Mouse (Mus musculus): ENCODE measurements at regions not wholly inside any gene's neighbourhood (a gene's known extent, or its start where the extent isn't known, plus 50 kb on each side); places are given as distances from the start of the nearest gene placed in this dataset.

GRCm38 (mm10) chr14:33729115-33729884 is 140.3 kb downstream of the Ptpn20 start:
- no peaks in the 10 kb centered on the region for H3K9me3 ChIP-seq
- no peaks in the 10 kb centered on the region for H3K27me3 ChIP-seq
- no peaks in the 10 kb centered on the region for H3K4me1 ChIP-seq
- peak; percentile 19; the same call in 1 of the 2 replicates for ATAC-seq (ENCODE audit: borderline replicate concordance, extremely low read depth, low FRiP score, low TSS enrichment)
- H3K27ac ChIP-seq = no peak overlapping the region
- no peaks in the 10 kb centered on the region for H3K36me3 ChIP-seq
- WGBS = 49% methylated on average over 14 of the region's 14 CpGs
- H3K4me2 ChIP-seq = no peak overlapping the region
- H3K9ac ChIP-seq = no peak overlapping the region
- no peak overlapping the region for H3K4me3 ChIP-seq

DNA sequence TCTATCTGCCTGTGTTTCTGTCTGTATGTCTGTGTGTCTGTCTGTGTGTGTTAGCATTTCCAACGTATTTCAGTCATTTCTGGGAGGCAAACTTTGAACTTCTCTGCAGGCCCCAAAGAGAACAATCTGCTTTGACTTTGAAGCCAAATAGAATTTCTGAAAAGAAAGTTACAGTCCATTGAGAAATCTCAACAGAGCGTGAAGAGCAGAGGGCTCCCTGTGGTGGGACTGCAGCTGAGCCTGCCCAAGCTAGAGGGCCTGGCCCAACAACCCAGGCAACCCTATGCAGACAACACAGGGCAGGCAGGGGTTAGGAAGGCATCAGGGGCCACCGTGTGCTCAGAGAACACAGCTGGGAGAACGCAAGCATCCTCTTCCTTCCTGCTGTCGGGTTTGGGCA is 143.7 kb downstream of the Ptpn20 start:
- no peaks in the 10 kb centered on the region for H3K9me3 ChIP-seq
- 58% methylated on average over 5 of the region's 5 CpGs for WGBS
- no peak overlapping the region for H3K4me2 ChIP-seq
- H3K27ac ChIP-seq = no peak overlapping the region
- H3K9ac ChIP-seq = no peak overlapping the region
- no peak for ATAC-seq (ENCODE audit: borderline replicate concordance, extremely low read depth, low FRiP score, low TSS enrichment)
- no peaks in the 10 kb centered on the region for H3K27me3 ChIP-seq
- no peak overlapping the region for H3K4me3 ChIP-seq
- H3K36me3 ChIP-seq = no peaks in the 10 kb centered on the region
- H3K4me1 ChIP-seq = no peaks in the 10 kb centered on the region

GRCm38 (mm10) chr14:33734446-33735043 is 145.5 kb downstream of the Ptpn20 start:
- Histone ChIP-seq H3K9me3 (no peaks in the 10 kb centered on the region), H3K36me3 (no peaks in the 10 kb centered on the region), H3K4me3 (no peak overlapping the region), H3K4me2 (no peak overlapping the region), H3K9ac (no peak overlapping the region), H3K27ac (no peak overlapping the region), H3K27me3 (no peaks in the 10 kb centered on the region), H3K4me1 (no peaks in the 10 kb centered on the region)
- 73% methylated on average over 5 of the region's 5 CpGs for WGBS
- no peak for ATAC-seq (ENCODE audit: borderline replicate concordance, extremely low read depth, low FRiP score, low TSS enrichment)

DNA sequence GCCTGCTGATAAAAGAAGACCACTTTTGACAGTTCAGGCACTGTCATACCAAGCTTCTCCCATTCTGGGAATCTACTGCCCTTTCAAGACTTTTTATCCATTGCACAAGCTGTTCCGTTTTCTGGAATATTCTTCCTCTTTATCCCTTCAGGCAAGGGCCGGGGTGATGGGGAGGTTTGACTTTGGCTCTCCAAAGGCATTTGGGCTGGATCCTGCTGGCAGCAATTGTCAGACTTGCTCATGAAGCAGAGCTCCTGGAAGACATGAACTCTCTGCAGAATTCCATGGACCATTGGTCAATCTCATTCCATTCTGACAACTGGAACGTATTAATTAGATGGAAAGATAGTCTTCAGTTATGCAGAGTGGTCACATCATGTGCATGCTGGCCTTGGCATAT is 146.6 kb downstream of the Ptpn20 start:
- H3K9me3 ChIP-seq = no peaks in the 10 kb centered on the region
- H3K27ac ChIP-seq = no peak overlapping the region
- H3K4me1 ChIP-seq = no peaks in the 10 kb centered on the region
- WGBS = 83% methylated on average over 3 of the region's 3 CpGs
- no peak overlapping the region for H3K4me2 ChIP-seq
- ATAC-seq (ENCODE audit: borderline replicate concordance, extremely low read depth, low FRiP score, low TSS enrichment) = no peak
- H3K36me3 ChIP-seq = no peaks in the 10 kb centered on the region
- H3K4me3 ChIP-seq = no peak overlapping the region
- no peaks in the 10 kb centered on the region for H3K27me3 ChIP-seq
- no peak overlapping the region for H3K9ac ChIP-seq

DNA sequence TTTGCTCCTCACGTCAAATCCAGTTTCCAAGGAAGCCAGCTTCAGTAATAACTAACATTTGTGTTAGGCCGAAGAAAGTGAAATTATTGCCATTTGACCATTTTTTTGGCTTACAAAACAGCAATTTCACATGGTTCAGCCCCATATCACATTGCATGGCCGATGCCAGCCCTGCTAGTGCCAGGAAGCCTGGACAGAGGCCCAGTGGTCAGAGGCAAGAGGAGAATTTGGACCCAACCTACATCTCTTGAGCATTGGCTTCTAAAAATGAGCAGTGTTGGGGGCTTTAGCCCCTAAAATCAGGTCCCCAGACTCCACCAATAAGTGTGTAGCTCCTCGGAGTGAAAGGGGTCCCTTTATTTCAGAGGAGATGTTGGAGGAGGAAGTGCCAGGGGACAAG is 157.2 kb downstream of the Ptpn20 start:
- no peak for ATAC-seq (ENCODE audit: borderline replicate concordance, extremely low read depth, low FRiP score, low TSS enrichment)
- H3K27ac ChIP-seq = no peak overlapping the region
- H3K9ac ChIP-seq = no peak overlapping the region
- no peak overlapping the region for H3K4me3 ChIP-seq
- no peaks in the 10 kb centered on the region for H3K9me3 ChIP-seq
- no peaks in the 10 kb centered on the region for H3K27me3 ChIP-seq
- no peaks in the 10 kb centered on the region for H3K36me3 ChIP-seq
- H3K4me1 ChIP-seq = no peaks in the 10 kb centered on the region
- H3K4me2 ChIP-seq = no peak overlapping the region
- 63% methylated on average over 4 of the region's 4 CpGs for WGBS

DNA sequence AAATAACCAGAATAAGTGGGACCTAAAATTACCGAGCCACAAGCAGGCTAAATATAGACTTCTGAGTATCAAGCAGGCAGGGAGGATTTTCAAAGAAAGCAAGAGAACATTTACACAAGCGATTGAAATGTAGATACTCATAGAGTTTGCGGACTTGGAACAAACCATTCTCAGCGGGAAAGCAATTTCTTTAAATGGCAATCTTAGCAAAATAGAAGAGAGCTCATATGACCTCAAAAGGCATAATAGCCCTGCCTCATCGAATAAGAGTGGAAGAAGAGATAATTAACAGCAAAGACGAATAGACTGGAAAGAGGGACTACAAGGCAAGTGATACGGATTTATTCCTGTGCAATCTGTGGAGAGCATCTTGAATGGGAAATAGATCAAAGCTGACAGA is 163.7 kb upstream of the Gdf10 start:
- no peak for ATAC-seq (ENCODE audit: borderline replicate concordance, extremely low read depth, low FRiP score, low TSS enrichment)
- Histone ChIP-seq H3K4me3 (no peak overlapping the region), H3K36me3 (no peaks in the 10 kb centered on the region), H3K9me3 (no peaks in the 10 kb centered on the region), H3K9ac (no peak overlapping the region), H3K27me3 (no peaks in the 10 kb centered on the region), H3K27ac (no peak overlapping the region), H3K4me2 (no peak overlapping the region), H3K4me1 (peaks cover 7% of the 10 kb centered on the region)
- WGBS = 61% methylated on average over 7 of the region's 7 CpGs

DNA sequence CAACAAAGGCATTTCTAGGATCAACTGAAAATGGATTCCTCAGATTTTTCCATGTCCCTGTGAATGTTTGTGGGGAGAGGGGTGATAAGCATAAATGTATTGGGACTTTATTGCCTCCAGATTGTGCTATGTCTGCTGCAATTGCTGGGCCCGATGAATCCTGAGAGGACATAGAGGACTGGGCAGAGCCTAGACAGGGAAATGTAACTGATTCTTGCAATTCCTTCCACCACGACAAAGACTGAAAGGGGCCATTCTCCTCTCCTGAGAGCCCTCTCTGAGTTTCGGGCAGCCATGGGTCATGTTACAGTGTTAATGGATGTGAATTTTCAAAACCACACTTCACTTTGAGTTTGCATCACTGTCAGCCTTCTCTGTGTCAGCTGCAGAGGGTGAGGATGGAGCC is 159.7 kb upstream of the Gdf10 start:
- Histone ChIP-seq H3K27ac (no peak overlapping the region), H3K4me1 (peaks cover 12% of the 10 kb centered on the region), H3K36me3 (no peaks in the 10 kb centered on the region), H3K4me3 (no peak overlapping the region), H3K4me2 (no peak overlapping the region), H3K27me3 (no peaks in the 10 kb centered on the region), H3K9ac (no peak overlapping the region), H3K9me3 (no peaks in the 10 kb centered on the region)
- 38% methylated on average over 3 of the region's 3 CpGs for WGBS
- no peak for ATAC-seq (ENCODE audit: borderline replicate concordance, extremely low read depth, low FRiP score, low TSS enrichment)

DNA sequence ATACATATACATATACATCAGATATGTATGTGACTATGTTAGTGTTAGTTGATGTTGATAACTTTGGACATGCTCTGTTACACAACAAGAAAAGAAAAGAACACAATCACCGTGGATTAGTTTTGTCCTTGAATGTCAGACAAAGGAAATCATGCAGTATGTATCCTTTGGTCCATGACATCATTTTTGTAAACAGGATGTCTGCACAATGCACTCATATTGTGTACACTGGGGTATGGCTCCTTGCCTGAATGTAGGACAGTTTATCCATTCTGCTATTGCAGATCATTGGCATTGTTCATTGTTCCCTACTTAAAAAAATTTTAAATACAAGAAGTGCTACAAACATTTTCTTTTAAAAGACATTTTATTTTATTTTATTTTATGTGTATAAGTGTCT is 157.6 kb upstream of the Gdf10 start:
- ATAC-seq (ENCODE audit: borderline replicate concordance, extremely low read depth, low FRiP score, low TSS enrichment) = peak; percentile 70; the same call in 1 of the 2 replicates
- WGBS = 28% methylated on average over 1 of the region's 1 CpGs
- H3K27ac ChIP-seq = no peak overlapping the region
- no peak overlapping the region for H3K9ac ChIP-seq
- no peaks in the 10 kb centered on the region for H3K27me3 ChIP-seq
- H3K36me3 ChIP-seq = no peaks in the 10 kb centered on the region
- H3K9me3 ChIP-seq = no peaks in the 10 kb centered on the region
- peaks cover 12% of the 10 kb centered on the region for H3K4me1 ChIP-seq
- no peak overlapping the region for H3K4me3 ChIP-seq
- H3K4me2 ChIP-seq = no peak overlapping the region

- Histone ChIP-seq H3K9me3 (no peaks in the 10 kb centered on the region), H3K27me3 (no peaks in the 10 kb centered on the region), H3K9ac (no peak overlapping the region), H3K27ac (no peak overlapping the region), H3K4me3 (no peak overlapping the region), H3K36me3 (no peaks in the 10 kb centered on the region), H3K4me1 (no peaks in the 10 kb centered on the region), H3K4me2 (no peak overlapping the region)
- no peak for ATAC-seq (ENCODE audit: borderline replicate concordance, extremely low read depth, low FRiP score, low TSS enrichment)
- 95% methylated on average over 3 of the region's 3 CpGs for WGBS
These were observed 151.0 kb upstream of the Gdf10 start for GRCm38 (mm10) chr14:33772374-33772773.

GRCm38 (mm10) chr14:33789556-33789955 is 133.8 kb upstream of the Gdf10 start:
- Histone ChIP-seq H3K27me3 (no peaks in the 10 kb centered on the region), H3K4me3 (no peak overlapping the region), H3K4me2 (no peak overlapping the region), H3K9me3 (no peaks in the 10 kb centered on the region), H3K36me3 (no peaks in the 10 kb centered on the region), H3K9ac (no peak overlapping the region), H3K4me1 (no peaks in the 10 kb centered on the region), H3K27ac (no peak overlapping the region)
- ATAC-seq (ENCODE audit: borderline replicate concordance, extremely low read depth, low FRiP score, low TSS enrichment) = no peak
- WGBS = 44% methylated on average over 2 of the region's 2 CpGs

DNA sequence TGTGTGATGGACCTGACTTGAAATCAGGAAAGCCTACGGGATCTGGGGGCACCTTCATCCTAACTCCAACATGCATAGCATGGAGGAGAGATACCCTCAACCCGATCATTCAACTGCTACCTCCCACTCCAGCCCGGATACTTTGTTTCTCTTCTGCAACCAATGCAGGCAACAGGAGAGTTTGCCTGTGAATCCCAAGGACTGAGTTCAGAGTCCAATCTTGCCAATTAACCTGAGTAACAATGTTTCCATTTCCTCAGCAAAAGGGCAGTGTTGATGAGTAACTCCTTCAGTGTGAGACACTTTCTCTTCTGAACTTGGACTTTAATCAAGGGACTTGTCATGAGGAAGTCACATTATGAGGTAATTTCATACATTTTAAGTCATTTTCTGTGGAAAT is 129.1 kb upstream of the Gdf10 start:
- no peak for ATAC-seq (ENCODE audit: borderline replicate concordance, extremely low read depth, low FRiP score, low TSS enrichment)
- Histone ChIP-seq H3K4me2 (no peak overlapping the region), H3K9me3 (no peaks in the 10 kb centered on the region), H3K36me3 (no peaks in the 10 kb centered on the region), H3K4me3 (no peak overlapping the region), H3K27ac (no peak overlapping the region), H3K27me3 (no peaks in the 10 kb centered on the region), H3K4me1 (no peaks in the 10 kb centered on the region), H3K9ac (no peak overlapping the region)
- WGBS = 84% methylated on average over 3 of the region's 3 CpGs

- H3K4me3 ChIP-seq = no peak overlapping the region
- no peak overlapping the region for H3K27ac ChIP-seq
- H3K4me1 ChIP-seq = no peaks in the 10 kb centered on the region
- H3K36me3 ChIP-seq = no peaks in the 10 kb centered on the region
- WGBS = 57% methylated on average over 15 of the region's 15 CpGs
- ATAC-seq (ENCODE audit: borderline replicate concordance, extremely low read depth, low FRiP score, low TSS enrichment) = no peak
- H3K4me2 ChIP-seq = no peak overlapping the region
- H3K9me3 ChIP-seq = no peaks in the 10 kb centered on the region
- H3K27me3 ChIP-seq = no peaks in the 10 kb centered on the region
- H3K9ac ChIP-seq = no peak overlapping the region
These were observed 125.7 kb upstream of the Gdf10 start for GRCm38 (mm10) chr14:33797551-33798303.
